Mouse (Mus musculus): ENCODE measurements around the gene Irgc1. TPM values are rescaled to one million over a fixed set of nuclear protein-coding genes. Genes with fewer than 3 reads are reported as not detected.

Irgc1 gene
- not detected for polyA plus RNA-seq (2017; shearing (Covaris generic))

DNA sequence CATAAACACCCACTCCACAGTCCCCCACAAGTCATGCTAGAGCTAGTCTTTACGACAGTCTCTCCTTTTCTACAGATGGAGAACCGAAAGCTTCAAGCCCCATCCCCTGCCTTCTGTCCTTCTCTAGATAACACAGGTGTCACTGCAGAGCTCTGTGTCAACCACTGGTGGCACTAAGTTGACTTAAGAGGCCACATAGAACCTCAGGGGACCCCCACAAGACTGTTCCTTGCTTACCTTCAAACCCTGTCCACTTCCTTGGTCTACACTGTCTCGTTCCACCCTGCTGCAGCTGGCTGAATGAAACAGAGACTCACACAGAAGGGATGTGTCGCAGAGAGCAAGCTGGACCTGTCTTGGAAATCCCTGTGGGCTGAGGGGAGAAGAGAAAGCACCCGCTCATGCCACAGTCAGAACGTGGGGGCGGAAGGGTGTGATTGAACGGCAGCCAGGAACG lies at the start of gene Irgc1:
TSS of gene Irgc1 (minus strand) at position 443 of the 457 bp plus-strand sequence.

GRCm38 (mm10) chr7:24481474-24482207 lies 29.5 kb upstream of the Irgc1 start, which contains the start of gene Cadm4:
Gene Cadm4 (plus strand): TSS chr7:24482023.

DNA sequence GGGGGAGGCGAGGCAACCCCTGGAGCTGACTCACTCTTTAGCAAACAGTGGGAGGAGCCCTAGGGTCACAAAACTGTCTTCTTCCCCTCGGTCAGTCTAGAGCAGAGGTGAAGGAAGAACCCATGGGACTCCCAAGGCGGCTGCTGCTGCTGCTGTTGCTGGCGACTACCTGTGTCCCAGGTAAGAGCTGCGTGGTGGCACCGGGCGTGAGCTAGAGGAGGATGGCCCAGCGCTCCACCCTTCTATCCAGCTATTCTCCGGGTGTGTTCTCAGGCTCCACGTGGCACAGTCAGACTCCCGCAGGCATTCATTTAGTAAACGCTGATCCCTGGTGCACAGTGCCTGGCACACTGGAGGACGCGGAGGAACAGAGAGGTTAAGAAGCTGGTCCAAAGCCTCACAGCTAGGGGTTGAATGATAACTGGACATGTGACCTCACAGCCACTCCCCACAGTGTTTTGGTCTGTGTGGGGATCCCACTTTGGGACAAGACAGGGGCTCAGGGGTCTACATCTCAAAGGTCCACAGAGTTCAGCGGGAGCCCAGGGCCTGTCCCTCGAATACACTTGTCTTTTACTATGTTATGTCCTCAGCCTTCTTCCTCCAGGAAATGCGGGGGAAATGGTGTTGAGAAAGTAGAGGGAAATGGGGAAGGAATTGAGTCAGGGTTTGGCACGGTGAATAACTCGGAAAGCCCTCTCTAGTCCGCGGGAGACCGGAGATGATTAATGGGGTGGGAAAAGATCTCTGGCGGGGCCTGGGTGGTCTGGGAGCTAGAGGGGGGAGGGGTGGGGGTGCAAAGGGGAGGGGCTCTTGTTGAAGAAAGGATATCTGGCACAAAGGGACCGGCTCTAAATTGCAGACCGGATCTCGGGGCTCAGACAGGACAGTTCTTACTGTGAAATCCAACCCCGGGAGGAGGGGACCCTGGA lies 10.6 kb upstream of the Irgc1 start, which contains the start of gene Plaur:
TSS of gene Plaur (plus strand) at position 97 of the 932 bp plus-strand sequence.

GRCm38 (mm10) chr7:24399256-24400081 lies 52.6 kb downstream of the Irgc1 start, which contains the start of gene Smg9:
Gene Smg9 (plus strand): TSS chr7:24399619.

Other genes with a start within 250 kb of the Irgc1 start
- gene Zfp111, start 240.9 kb downstream of the Irgc1 start, polyA plus RNA-seq (2017; shearing (Covaris generic)), result 0.29 TPM
- gene Zfp109, start 214.7 kb downstream of the Irgc1 start, polyA plus RNA-seq (2017; shearing (Covaris generic)), result 2.5 TPM
- 0.20 TPM for gene Zfp108, start 197.5 kb downstream of the Irgc1 start, polyA plus RNA-seq (2017; shearing (Covaris generic))
- gene Zfp93, start 181.9 kb downstream of the Irgc1 start, polyA plus RNA-seq (2017; shearing (Covaris generic)), result 0.72 TPM
- 11.7 TPM for gene Zfp61, start 151.1 kb downstream of the Irgc1 start, polyA plus RNA-seq (2017; shearing (Covaris generic))
- 3.8 TPM for gene Zfp94, start 135.6 kb downstream of the Irgc1 start, polyA plus RNA-seq (2017; shearing (Covaris generic))
- not detected for gene Tescl, start 118.4 kb downstream of the Irgc1 start, polyA plus RNA-seq (2017; shearing (Covaris generic))
- 0.45 TPM for gene Lypd5, start 103.1 kb downstream of the Irgc1 start, polyA plus RNA-seq (2017; shearing (Covaris generic))
- gene Kcnn4, start 82.0 kb downstream of the Irgc1 start, polyA plus RNA-seq (2017; shearing (Covaris generic)), result 156 TPM
- 49.0 TPM for gene Smg9, start 52.7 kb downstream of the Irgc1 start, polyA plus RNA-seq (2017; shearing (Covaris generic))
- 1.8 TPM for gene Plaur, start 10.2 kb upstream of the Irgc1 start, polyA plus RNA-seq (2017; shearing (Covaris generic))
- not detected for gene Cadm4, start 29.7 kb upstream of the Irgc1 start, polyA plus RNA-seq (2017; shearing (Covaris generic))
- 1.3 TPM for gene Zfp428, start 54.7 kb upstream of the Irgc1 start, polyA plus RNA-seq (2017; shearing (Covaris generic))
- gene AC161166.1, start 60.2 kb upstream of the Irgc1 start, polyA plus RNA-seq (2017; shearing (Covaris generic)), result not detected
- gene Irgq, start 78.4 kb upstream of the Irgc1 start, polyA plus RNA-seq (2017; shearing (Covaris generic)), result 2.7 TPM
- not detected for gene Pinlyp, start 93.8 kb upstream of the Irgc1 start, polyA plus RNA-seq (2017; shearing (Covaris generic))
- 47.0 TPM for gene Xrcc1, start 94.0 kb upstream of the Irgc1 start, polyA plus RNA-seq (2017; shearing (Covaris generic))
- 13.6 TPM for gene Ethe1, start 135.2 kb upstream of the Irgc1 start, polyA plus RNA-seq (2017; shearing (Covaris generic))
- not detected for gene Zfp575, start 135.3 kb upstream of the Irgc1 start, polyA plus RNA-seq (2017; shearing (Covaris generic))
- not detected for gene Phldb3, start 158.5 kb upstream of the Irgc1 start, polyA plus RNA-seq (2017; shearing (Covaris generic))
- gene Lypd3, start 184.3 kb upstream of the Irgc1 start, polyA plus RNA-seq (2017; shearing (Covaris generic)), result not detected
- not detected for gene Tex101, start 224.4 kb upstream of the Irgc1 start, polyA plus RNA-seq (2017; shearing (Covaris generic))

Data from effector memory CD4-positive, alpha-beta T cell, adult 7 months (primary cell).